Mouse (Mus musculus) stomach, postnatal 0 days (tissue): ENCODE results near the gene Micu2. TPM values are rescaled to one million over a fixed set of nuclear protein-coding genes. Genes with fewer than 3 reads are reported as not detected.

Experiments
- ATAC-seq: fragments of 200-750 bp; cut with Nextera tagmentation; 2 replicates; pipeline ENCODE4 v1.8.0; 2017; ENCODE audit not compliant: low FRiP score, low TSS enrichment
- DNase-seq: peaks from one replicate; pipeline ENCODE4 v3.0.0-alpha.2; 2016; ENCODE audit warnings: low spot score
- H3K27ac ChIP-seq: fragments of 300-500 bp; sonication (generic); replicated peaks from 2 replicates; pipeline ENCODE4 v1.5.1; 2014; ENCODE audit warnings: mild to moderate bottlenecking, control low read depth
- H3K27me3 ChIP-seq: fragments of 300-500 bp; sonication (generic); 2 replicates; pipeline ENCODE4 v1.6.1; 2014; ENCODE audit warnings: low read length; ENCODE audit not compliant: control insufficient read depth, insufficient read depth
- H3K36me3 ChIP-seq: fragments of 300-500 bp; sonication (generic); 2 replicates; pipeline ENCODE4 v1.6.1; 2014; ENCODE audit warnings: low read length, mixed read lengths; ENCODE audit not compliant: control insufficient read depth, insufficient read depth
- H3K4me1 ChIP-seq: fragments of 300-500 bp; sonication (generic); replicated peaks from 2 replicates; pipeline ENCODE4 v1.6.1; 2014; ENCODE audit warnings: antibody characterized with exemption; ENCODE audit not compliant: control insufficient read depth, insufficient read depth
- H3K4me2 ChIP-seq: fragments of 300-500 bp; sonication (generic); replicated peaks from 2 replicates; pipeline ENCODE4 v1.6.1; 2014; ENCODE audit warnings: low read depth, mild to moderate bottlenecking, control low read depth, moderate library complexity
- H3K4me3 ChIP-seq: fragments of 300-500 bp; sonication (generic); 2 replicates; pipeline ENCODE4 v1.5.1; 2014; ENCODE audit warnings: low read depth, low read length, control low read depth
- H3K9ac ChIP-seq: fragments of 300-500 bp; sonication (generic); 2 replicates; pipeline ENCODE4 v1.6.1; 2014; ENCODE audit warnings: mild to moderate bottlenecking, low read length, control low read depth, mixed read lengths
- H3K9me3 ChIP-seq: fragments of 300-500 bp; sonication (generic); 2 replicates; pipeline ENCODE4 v1.6.1; 2016; ENCODE audit warnings: low read length; ENCODE audit not compliant: control insufficient read depth
- CTCF ChIP-seq: IDR thresholded peaks from 2 replicates; pipeline ENCODE4 v1.5.1; 2016; ENCODE audit warnings: antibody characterized with exemption, low read depth, mild to moderate bottlenecking, moderate library complexity
- EP300 ChIP-seq: optimal IDR thresholded peaks from 2 replicates; pipeline ENCODE3; 2016; ENCODE audit warnings: antibody characterized with exemption
- WGBS: fragments of 180-500 bp; shearing (Covaris S2); extraction: QIAGEN DNeasy Blood & Tissue Kit; methylation state at CpG from one replicate; pipeline ENCODE4 v1.1.7; 2014; 5-methylcytosine and 5-hydroxymethylcytosine counted together
- polyA plus RNA-seq: library from polyadenylated mRNA; unstranded; fragments of >200 nt; fragmentation: Nextera tagmentation; extraction: Ambion mirVana; gene quantifications from 2 replicates; pipeline ENCODE4 v1.2.1, GENCODE M21; 2015

The Micu2 gene
- polyA plus RNA-seq, 1 experiment from 2014 or later, result 71.8 TPM

GRCm38 (mm10) chr14:57883341-57883740, 115.7 kb downstream of the Micu2 start:
- no peak for TF ChIP-seq EP300
- Histone ChIP-seq H3K4me3 (no peak overlapping the region), H3K27me3 (no peaks in the 10 kb centered on the region), H3K4me1 (peaks cover 6% of the 10 kb centered on the region; the same call in 1 of the 2 replicates), H3K9me3 (no peaks in the 10 kb centered on the region), H3K9ac (no peak overlapping the region), H3K36me3 (no peaks in the 10 kb centered on the region), H3K27ac (peak overlapping the region; percentile 82), H3K4me2 (no peak overlapping the region)
- peak; percentile 67 for DNase-seq
- WGBS, result 49% methylated on average over 3 of the region's 3 CpGs
- ATAC-seq, result peak; percentile 75

GRCm38 (mm10) chr14:57882720-57883119, 116.3 kb downstream of the Micu2 start:
- Histone ChIP-seq H3K9me3 (no peaks in the 10 kb centered on the region), H3K36me3 (no peaks in the 10 kb centered on the region), H3K9ac (no peak overlapping the region), H3K27ac (peak overlapping the region; percentile 82), H3K4me3 (no peak overlapping the region), H3K27me3 (no peaks in the 10 kb centered on the region), H3K4me1 (peaks cover 6% of the 10 kb centered on the region; the same call in 1 of the 2 replicates), H3K4me2 (no peak overlapping the region)
- peak; percentile 61 for ATAC-seq
- WGBS, result 22% methylated on average over 4 of the region's 4 CpGs
- no peak for TF ChIP-seq EP300
- no peak for TF ChIP-seq CTCF
- DNase-seq, result peak; percentile 40

GRCm38 (mm10) chr14:57881793-57882192, 117.3 kb downstream of the Micu2 start:
- ATAC-seq, result peak; percentile 74
- H3K27me3 ChIP-seq, result no peaks in the 10 kb centered on the region
- H3K36me3 ChIP-seq, result no peaks in the 10 kb centered on the region
- peaks cover 6% of the 10 kb centered on the region; the same call in 1 of the 2 replicates for H3K4me1 ChIP-seq
- TF ChIP-seq EP300 (no peak), CTCF (peak; percentile 38)
- H3K9ac ChIP-seq, result no peak overlapping the region
- no peak overlapping the region for H3K4me3 ChIP-seq
- peak; percentile 42 for DNase-seq
- WGBS, result 48% methylated on average over 4 of the region's 4 CpGs
- H3K9me3 ChIP-seq, result no peaks in the 10 kb centered on the region
- peak overlapping the region; percentile 82 for H3K27ac ChIP-seq
- H3K4me2 ChIP-seq, result no peak overlapping the region

GRCm38 (mm10) chr14:57881074-57881473, 118.0 kb downstream of the Micu2 start:
- H3K36me3 ChIP-seq, result no peaks in the 10 kb centered on the region
- peak overlapping the region; percentile 82; the same call in 1 of the 2 replicates for H3K27ac ChIP-seq
- H3K4me1 ChIP-seq, result peaks cover 6% of the 10 kb centered on the region; the same call in 1 of the 2 replicates
- H3K27me3 ChIP-seq, result no peaks in the 10 kb centered on the region
- TF ChIP-seq EP300 (no peak), CTCF (peak; percentile 30; the same call in 1 of the 2 replicates)
- no peak overlapping the region for H3K4me3 ChIP-seq
- DNase-seq (no peak), ATAC-seq (no peak)
- no peaks in the 10 kb centered on the region for H3K9me3 ChIP-seq
- H3K9ac ChIP-seq, result no peak overlapping the region
- H3K4me2 ChIP-seq, result no peak overlapping the region

- DNase-seq (no peak), ATAC-seq (no peak)
- 91% methylated on average over 9 of the region's 9 CpGs for whole genome bisulfite sequencing
- Histone ChIP-seq H3K27ac (no peak overlapping the region), H3K9me3 (no peaks in the 10 kb centered on the region), H3K4me1 (peaks cover 3% of the 10 kb centered on the region; the same call in 1 of the 2 replicates), H3K4me2 (no peak overlapping the region), H3K9ac (no peak overlapping the region), H3K4me3 (no peak overlapping the region), H3K27me3 (no peaks in the 10 kb centered on the region), H3K36me3 (no peaks in the 10 kb centered on the region)
- TF ChIP-seq CTCF (no peak), EP300 (no peak)
Observed at GRCm38 (mm10) chr14:57877921-57878320, 121.1 kb downstream of the Micu2 start.

GRCm38 (mm10) chr14:57866676-57867276, 132.3 kb downstream of the Micu2 start:
- Histone ChIP-seq H3K27ac (no peak overlapping the region), H3K9ac (no peak overlapping the region), H3K36me3 (peaks cover 4% of the 10 kb centered on the region), H3K27me3 (no peaks in the 10 kb centered on the region), H3K4me3 (no peak overlapping the region), H3K4me1 (no peaks in the 10 kb centered on the region), H3K4me2 (no peak overlapping the region), H3K9me3 (no peaks in the 10 kb centered on the region)
- TF ChIP-seq CTCF, result no peak
- no peak for TF ChIP-seq EP300
- DNase-seq, result no peak
- ATAC-seq, result no peak
- 93% methylated on average over 3 of the region's 3 CpGs for WGBS

Other genes starting within 250 kb of the Micu2 start
- 10.9 and 11.5 TPM in 2 replicates for gene Lats2, start 240.9 kb downstream of the Micu2 start, polyA plus RNA-seq
- gene Sap18, start 201.1 kb downstream of the Micu2 start, polyA plus RNA-seq, result 10.3 and 17.2 TPM in 2 replicates
- gene Ska3, start 173.1 kb downstream of the Micu2 start, polyA plus RNA-seq, result 6.0 and 7.4 TPM in 2 replicates
- 214 and 220 TPM in 2 replicates for gene Mrpl57, start 173.0 kb downstream of the Micu2 start, polyA plus RNA-seq
- 46.0 and 48.6 TPM in 2 replicates for gene Zdhhc20, start 109.0 kb downstream of the Micu2 start, polyA plus RNA-seq
- gene Fgf9, start 71.3 kb upstream of the Micu2 start, polyA plus RNA-seq, result 5.9 and 6.3 TPM in 2 replicates